Mouse (Mus musculus): ENCODE measurements around the gene Kbtbd6.
A peak's percentile ranks its signal among the peaks of the same experiment; 100 is the strongest.

The Kbtbd6 gene

GRCm38 (mm10) chr14:79481339-79482151 is 29.9 kb downstream of the Kbtbd6 start, which contains the start of gene Wbp4:
Wbp4 (minus strand) TSS chr14:79481520.
- DNase-seq (ENCODE audit: low spot score): peak; percentile 91

DNA sequence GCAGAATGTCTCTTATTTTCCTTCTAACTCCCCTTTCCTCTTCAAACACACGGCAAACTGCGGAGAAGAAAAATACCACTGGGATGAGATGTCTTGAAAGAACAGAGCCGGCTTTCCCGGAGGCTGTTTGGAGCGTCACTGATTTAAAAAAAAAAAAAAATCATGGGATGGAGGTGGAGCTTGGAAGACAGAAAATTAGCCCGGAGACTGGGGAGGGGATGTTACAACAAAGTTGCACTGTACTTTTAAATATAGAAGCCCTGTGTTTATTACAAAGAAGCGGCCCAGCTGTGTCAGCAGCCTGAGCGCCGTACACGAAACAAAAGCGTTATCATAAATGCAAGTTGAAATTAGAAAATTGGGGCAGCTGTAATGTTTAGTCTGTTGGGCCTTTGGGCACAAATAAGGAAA is 30.6 kb downstream of the Kbtbd6 start:
- DNase-seq (ENCODE audit: low spot score): peak; percentile 79

GRCm38 (mm10) chr14:79482747-79483355 is 31.2 kb downstream of the Kbtbd6 start:
- DNase-seq (ENCODE audit: low spot score): peak; percentile 16

GRCm38 (mm10) chr14:79483611-79484120 is 32.0 kb downstream of the Kbtbd6 start:
- no peak for DNase-seq (ENCODE audit: low spot score)

- DNase-seq (ENCODE audit: low spot score): no peak
Observed at GRCm38 (mm10) chr14:79486617-79486992, 35.0 kb downstream of the Kbtbd6 start.

DNA sequence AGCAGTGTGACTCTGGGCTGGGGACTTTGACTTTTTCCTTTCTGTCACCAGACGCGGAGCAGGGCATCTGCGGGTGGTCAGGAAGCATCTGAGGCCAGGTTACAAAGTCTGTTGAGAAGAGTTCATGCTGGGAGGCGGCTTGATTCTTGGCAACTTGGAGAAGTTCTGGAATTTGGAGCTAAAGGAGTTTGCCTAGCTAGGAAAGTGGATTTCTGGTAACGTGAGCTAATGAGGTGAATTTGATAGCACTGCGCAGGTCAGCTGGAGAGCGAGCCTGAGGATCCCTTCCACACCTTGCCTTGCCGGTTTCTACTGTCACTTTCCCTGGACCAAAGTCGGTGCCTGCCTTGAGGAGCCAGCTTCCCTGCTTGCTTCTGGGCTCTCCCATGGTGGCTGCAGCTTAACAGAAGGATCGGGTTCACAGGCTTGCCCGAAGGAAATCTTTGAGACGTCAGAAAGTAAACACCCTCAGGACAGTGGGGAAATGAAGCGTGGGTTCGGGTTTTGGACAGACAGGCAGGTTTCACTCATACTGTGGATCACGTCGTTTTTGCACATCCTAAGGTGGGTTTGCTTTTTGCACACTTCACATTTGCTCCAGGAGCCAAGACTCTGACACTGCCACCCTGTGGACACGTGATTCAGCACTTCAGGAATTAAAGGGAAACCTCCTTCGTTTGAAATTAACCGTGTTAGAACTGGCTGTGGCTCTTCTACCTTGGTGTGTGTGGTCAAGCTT is 35.5 kb downstream of the Kbtbd6 start:
- peak; percentile 28 for DNase-seq (ENCODE audit: low spot score)

DNA sequence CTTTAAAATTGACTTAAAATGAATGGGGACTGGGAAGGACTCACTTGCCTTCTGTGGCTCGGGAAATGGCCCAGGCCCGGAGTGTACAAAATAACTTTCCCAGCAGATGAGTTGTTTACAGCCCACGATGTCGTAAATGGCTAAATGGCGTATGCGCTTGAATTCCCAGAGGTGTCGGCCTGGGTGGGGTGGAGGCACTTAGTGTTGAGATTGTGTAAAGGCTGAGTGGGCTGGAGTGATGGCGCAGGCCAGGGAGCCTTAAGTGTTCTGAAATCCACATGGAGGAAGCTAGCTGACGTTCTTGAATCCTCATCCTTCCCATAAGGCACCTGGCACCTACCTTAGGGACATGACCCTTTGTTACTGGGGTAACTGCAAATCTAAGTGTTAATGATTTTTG is 36.9 kb downstream of the Kbtbd6 start:
- DNase-seq (ENCODE audit: low spot score): no peak

- DNase-seq (ENCODE audit: low spot score): no peak
Observed at GRCm38 (mm10) chr14:79489150-79489549, 37.5 kb downstream of the Kbtbd6 start.

DNA sequence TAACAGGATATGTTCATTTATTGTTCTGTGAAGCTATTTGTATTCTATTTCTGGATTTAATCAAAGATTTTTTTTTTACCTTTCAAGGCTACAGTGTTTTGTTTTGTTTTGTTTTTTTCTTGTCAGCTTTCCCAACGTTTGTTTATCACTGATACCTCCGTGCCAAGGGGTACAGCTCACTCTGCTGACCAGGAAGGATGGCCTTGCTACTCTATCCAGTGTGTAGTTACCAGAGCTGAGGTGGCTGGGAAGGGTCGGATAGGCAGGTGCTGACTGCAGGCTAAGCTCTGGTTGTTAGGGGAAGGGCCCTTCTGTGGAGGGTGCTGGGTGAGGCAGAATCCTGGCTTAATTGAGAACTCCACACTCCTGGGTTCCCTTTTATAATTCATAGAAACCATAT is 38.6 kb downstream of the Kbtbd6 start:
- no peak for DNase-seq (ENCODE audit: low spot score)

GRCm38 (mm10) chr14:79494349-79494748 is 42.7 kb downstream of the Kbtbd6 start:
- no peak for DNase-seq (ENCODE audit: low spot score)

- DNase-seq (ENCODE audit: low spot score): peak; percentile 66
Observed at GRCm38 (mm10) chr14:79499326-79499725, 47.7 kb downstream of the Kbtbd6 start.

- peak; percentile 60 for DNase-seq (ENCODE audit: low spot score)
Observed at GRCm38 (mm10) chr14:79500756-79501155, 49.1 kb downstream of the Kbtbd6 start.

DNA sequence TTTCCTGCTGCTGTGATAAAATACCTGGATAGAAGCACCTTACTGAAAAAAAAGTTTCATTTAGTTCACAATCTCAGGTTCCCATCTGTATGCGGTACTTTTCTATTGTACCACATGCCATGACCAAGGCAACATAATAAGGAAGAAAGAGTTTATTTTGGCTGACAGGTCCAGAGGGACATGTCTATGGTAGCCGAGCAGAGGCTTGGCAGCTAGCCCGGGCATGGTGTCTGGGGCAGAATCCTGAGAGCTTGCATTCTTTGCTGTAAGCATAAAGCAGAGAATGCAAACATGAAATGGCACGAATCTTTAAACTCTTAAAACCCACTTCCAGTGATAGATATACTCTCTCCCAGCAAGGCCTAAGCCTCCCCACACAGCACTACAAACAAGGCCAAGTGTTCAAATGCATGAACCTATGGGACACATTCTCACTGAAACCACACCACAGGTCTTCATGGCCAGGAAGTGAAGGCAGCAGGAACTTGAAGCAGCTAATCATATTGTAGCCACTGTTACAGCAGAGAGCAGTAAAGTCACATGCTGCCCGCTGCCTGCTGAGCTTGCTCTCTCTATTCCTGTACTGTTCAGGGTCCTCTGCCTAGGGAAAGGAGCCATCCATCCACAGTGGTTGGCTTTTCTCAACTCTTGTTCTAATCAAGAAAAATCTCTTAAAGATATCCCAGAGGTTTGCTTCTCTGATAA is 51.9 kb downstream of the Kbtbd6 start:
- DNase-seq (ENCODE audit: low spot score): peak; percentile 62

Data from MN1 (cell line).